Mouse (Mus musculus) retina, adult 2 months (tissue): ENCODE results near the gene Myo5a.

Experiments used
- DNase-seq: peaks from one replicate; pipeline ENCODE4 v3.0.0-alpha.2; 2012; ENCODE audit warnings: low read depth, low spot score

Gene Myo5a

DNA sequence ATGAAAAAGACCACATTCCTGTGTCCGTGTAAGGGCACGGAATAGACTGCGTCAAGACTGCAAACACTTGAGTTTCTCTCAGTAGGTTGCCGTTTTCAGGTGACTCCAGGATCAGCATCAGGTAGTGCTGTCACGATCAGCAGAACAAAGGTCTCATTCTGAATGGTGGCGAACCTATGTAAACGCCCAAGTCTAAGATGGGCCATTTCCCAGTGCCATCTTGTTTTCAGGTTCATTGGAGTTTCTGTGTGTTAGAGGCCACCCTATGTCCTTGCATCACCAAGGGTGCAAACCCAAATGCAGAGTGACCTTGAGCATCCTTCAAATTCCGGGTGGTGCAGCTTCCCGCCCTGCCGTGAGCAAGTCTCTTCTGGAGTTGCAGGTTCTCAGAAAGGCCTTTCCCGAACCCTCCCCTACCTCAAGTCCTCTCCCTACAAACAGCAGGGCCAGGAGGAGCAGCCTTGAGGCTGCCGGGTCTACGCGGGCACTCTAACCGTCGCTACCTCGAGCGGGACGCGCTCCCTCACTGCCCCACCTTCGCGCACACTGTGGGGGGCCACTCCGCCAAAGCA is at the start of gene Myo5a:
Gene Myo5a (plus strand): TSS at position 559 of the 572 bp plus-strand sequence.
- DNase-seq, result no peak

DNA sequence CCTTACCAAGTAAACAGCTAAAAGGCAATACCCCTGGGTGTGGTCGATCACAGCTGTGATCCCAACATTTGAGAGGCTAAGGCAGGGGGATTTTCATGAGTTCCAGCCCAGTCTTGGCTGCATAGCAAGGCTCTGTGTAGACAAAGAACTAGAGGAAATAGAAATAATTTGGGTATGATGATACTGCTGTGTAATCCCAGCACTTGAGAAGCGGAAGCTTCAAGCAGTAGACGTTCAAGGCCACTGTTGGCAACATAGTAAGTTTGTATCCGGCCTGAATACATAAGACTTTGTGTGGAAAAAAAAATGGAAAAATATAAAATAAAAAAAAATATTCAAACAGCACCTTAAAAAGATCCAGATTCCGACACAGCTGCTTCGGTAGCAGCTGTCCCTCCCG is 48.3 kb upstream of the Myo5a start:
- no peak for DNase-seq

- no peak for DNase-seq
Measured at GRCm38 (mm10) chr9:75023150-75023894, 47.5 kb upstream of the Myo5a start.

DNA sequence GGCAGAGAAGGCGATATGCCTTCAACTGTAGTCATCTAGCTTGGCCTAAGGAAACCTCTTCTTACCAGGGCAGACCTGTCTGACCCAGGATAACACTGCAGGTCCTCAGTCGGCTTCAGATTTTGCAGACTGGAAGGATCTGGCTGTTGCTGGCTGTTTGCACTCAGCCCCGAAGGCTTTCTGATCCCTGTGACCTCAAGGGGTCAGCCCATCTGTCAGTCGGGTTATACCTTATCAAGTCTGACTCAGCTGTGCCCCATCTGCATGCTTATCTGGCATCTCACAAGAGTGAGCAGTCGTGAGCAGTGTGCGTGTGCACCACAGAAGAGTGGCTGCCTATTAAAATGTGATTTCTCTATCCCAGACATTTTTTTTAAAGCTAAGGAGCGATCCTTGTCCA is 46.7 kb upstream of the Myo5a start:
- no peak for DNase-seq

DNA sequence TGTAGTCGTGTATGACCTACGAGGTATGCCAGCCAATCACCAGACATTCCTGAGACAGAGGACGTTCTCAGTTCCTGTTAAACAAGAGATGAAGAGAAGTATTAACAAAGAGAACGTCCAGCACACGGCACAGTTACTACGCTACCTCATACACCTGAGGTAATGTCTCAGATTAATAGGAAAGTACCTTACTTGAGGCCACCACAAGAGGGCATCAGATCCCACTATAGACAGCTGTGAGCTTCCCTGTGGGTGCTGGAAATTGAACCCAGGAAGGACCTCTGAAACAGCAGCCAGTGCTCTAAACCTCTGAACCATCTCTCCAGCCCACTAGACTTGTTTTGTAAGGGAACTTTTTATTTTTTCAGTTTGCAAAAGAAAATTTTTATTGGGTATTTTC is 45.1 kb upstream of the Myo5a start:
- no peak for DNase-seq

DNA sequence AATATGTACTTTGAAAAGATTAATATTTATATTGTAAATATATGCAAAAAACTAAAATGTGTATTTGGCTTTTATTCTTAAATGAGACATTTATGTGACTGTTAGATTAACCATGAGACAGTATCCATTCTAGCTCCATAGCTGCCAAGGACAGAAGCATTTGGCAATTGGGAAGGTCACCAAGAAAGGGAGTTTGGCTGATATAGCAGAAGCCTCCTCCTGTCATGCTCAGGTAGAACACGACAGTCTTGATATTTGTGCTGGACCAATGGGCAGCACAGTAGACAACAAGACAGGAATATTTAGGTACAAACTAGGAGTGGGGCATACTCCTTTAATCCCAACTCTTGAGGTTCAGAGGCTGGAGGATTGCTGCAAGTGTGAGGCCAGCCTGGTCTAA is 38.4 kb upstream of the Myo5a start:
- DNase-seq, result no peak

DNA sequence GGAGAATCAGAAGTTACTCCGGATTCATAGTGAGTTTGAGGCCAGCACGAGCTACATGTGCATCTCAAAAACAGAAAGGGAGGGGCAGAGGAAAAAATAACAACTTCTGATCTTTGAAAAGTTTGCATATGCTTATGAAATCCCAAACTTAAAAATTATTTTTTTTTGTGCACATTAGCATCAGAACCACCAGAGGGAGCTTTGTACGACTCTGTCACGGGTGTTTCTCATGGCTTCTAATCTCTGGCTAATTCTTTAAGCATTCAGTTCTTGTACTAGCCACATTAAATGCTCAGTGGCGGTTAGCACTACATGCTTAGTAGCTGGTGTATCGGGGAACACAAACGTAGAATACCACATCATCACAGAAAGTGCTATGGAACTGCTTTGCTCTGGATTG is 37.7 kb upstream of the Myo5a start:
- peak; percentile 40 for DNase-seq

- DNase-seq, result no peak
Measured at GRCm38 (mm10) chr9:75034691-75035090, 36.1 kb upstream of the Myo5a start.

DNA sequence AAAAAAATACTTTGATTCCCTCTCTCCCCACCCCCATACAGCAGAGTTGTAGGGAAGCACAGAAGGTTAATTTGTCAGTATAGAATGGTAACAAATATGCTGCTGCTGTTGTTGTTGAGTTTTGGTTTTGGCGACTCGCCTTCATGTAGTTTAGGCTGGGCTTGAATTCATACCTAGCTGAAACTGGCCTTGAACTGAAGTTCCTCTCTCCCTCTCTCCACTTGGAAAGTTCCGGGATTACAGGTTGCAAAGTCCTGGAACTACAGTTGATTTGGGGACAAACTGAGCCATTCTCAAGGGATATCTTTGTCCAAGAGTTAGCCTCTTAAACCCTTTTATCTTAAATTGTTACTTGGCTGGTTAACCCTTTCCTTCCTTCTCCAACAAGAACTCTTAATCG is 34.9 kb upstream of the Myo5a start:
- DNase-seq, result no peak

GRCm38 (mm10) chr9:75037451-75038356 is 33.1 kb upstream of the Myo5a start, which contains the start of gene Arpp19:
Arpp19 (plus strand) TSS chr9:75037614.
- peak; percentile 59 for DNase-seq

DNA sequence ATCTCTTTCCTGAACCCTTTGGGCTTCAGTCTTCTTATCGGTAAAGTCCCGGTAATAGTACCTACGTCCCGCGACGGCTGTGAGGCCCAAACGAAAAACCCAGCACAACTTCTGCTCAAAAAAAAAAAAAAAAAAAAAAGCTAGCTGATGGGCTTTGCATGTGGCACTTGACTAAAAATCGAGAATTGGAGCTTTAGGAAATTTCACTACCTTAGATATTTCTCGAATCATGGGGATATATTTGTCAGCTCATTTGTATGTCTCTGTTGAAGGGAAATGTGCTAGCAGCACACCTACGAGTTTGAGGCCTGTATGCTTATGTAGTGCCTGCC is 32.5 kb upstream of the Myo5a start:
- no peak for DNase-seq

DNA sequence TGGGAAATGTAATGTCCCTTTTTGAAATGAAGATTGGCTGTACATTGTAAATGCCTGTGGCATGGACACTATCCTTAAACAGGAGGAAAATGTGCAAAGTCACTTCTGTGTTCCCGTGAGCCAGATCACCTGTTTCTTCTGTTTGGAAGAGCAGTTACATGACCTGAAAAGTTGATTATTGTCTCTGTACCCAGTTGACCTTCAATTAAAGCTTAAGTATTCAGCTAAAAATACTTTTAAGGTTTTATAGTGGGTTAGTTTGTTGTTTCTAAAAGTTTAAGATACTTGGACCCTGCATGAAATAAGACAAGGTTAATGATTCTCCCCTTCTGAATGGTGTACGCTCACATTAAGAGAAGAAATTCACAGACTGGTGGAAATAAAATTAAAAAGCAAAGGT is 30.2 kb upstream of the Myo5a start:
- DNase-seq, result no peak

DNA sequence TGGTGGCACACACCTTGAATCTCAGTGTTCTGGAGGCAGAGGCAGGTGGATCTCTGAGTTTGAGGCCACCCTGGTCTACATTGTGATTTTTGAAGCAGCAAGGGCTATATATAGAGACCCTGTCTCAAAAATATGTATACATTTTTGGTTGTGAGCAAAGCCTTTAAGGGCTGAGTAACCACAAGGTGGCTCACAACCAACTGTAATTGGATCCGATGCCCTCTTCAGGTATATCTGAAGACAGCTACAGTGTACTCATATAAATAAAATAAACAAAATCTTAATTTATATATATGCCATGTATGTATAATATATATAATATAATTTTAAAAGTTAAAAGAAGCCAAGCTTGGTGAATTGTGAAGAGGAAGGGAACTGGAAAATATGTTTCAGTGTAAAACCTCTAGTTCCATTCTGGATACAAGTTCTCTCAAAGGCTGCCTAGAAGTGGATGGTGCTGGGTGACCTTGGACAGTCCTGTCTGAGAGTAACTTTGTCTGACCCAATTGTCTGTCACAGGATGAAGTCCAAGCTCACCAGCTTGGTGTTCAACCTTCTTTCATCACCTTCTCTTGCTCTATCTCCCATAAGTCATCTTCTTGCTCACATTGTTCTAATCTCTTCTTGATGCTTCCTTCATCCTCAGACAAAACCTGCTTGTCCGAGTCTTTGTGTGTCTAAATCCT is 28.8 kb upstream of the Myo5a start:
- no peak for DNase-seq

DNA sequence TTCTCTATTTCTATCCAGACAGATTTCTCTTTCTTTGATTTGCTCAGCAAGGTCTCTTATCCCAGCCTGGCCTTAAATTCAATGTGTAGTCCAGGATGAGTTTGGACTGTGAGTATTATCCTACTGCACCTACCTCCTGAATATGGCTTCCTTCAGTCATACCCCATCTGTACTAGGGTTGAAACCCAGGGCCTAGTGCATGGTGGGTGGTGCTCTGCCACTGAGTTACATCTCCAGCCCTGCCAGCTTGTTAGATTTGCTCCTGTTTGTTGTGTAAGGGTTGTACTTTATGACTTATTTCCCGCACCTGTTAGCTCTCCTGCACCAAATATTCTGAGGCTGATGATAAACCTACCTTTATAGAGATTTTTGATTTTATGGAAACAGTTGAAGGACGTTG is 27.6 kb upstream of the Myo5a start:
- no peak for DNase-seq

- DNase-seq, result no peak
Measured at GRCm38 (mm10) chr9:75047079-75047478, 23.7 kb upstream of the Myo5a start.

DNA sequence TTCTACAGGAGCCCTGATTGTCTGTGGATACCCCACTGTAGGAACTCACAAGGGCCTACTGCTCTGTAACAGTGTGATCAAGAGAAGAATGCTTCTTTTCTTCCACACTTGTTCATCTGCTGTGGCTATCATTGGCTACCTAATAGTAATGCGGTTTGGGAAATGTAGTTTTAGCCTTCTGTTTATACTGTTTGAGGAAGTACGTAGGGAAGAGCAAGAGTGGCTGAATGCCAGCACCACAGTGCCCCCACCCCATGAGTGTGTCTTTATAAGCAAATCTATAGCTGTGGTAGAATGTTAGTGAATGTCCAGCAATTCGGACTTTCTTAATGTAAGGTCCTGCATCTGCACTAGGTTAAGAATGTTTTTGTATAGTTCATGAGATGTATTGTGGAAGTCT is 21.7 kb upstream of the Myo5a start:
- DNase-seq, result no peak

DNA sequence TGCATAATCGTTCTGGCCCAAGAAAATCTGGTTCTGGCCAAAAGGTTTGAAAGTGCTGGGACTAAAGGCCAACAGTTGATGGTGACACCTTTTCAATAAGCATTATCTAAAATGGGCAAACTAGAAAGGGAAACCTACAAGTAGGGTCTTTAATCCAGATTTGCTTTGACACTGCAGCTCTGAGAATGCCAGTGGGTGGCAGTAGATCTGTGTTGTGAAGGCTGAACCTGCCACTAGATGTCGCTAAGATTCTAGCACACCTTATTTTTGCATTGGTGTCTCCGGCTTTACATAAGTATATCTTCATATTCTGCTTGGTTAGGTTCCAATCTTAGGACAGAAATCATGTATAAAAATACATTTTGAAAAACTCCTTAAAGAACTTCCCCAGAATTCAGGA is 20.8 kb upstream of the Myo5a start:
- peak; percentile 56 for DNase-seq

DNA sequence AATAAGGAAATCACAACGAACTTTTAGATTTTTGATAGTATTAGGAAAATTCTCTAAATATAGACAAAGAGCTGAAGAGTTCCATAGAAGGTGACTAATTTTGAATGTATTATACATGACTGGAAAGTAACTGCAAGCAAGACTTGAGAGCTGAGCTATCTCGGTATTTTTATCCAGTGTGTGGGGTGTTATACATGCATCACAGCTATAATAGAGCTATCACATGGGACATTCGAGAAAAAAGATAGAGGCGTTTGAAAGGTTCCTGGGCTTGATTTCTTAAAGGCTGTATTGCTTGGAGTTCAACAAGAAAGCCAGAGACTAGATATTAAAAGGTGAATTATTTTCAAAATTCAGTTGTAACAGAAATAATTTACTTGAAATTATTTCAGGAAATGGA is 19.0 kb upstream of the Myo5a start:
- DNase-seq, result no peak

DNA sequence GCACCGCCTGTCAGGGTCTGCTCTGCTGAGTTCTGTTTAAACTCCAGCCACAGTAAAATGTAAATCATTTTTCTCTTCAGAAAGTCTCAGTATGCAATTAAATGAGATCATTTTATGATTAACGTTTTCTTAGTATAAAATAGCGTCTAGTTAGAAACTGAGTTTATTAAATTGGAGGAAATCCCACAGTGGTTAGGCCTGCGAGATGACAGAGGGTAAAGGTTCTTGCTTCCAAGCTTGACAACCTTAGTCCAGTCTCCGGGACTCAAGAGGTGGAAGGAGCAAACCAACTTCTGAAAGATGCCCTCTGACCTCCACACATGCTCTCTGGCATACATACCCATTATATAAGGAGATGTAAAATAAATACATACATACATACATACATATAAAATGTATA is 15.8 kb upstream of the Myo5a start:
- DNase-seq, result no peak

GRCm38 (mm10) chr9:75064678-75065331 is 6.0 kb upstream of the Myo5a start:
- no peak for DNase-seq

DNA sequence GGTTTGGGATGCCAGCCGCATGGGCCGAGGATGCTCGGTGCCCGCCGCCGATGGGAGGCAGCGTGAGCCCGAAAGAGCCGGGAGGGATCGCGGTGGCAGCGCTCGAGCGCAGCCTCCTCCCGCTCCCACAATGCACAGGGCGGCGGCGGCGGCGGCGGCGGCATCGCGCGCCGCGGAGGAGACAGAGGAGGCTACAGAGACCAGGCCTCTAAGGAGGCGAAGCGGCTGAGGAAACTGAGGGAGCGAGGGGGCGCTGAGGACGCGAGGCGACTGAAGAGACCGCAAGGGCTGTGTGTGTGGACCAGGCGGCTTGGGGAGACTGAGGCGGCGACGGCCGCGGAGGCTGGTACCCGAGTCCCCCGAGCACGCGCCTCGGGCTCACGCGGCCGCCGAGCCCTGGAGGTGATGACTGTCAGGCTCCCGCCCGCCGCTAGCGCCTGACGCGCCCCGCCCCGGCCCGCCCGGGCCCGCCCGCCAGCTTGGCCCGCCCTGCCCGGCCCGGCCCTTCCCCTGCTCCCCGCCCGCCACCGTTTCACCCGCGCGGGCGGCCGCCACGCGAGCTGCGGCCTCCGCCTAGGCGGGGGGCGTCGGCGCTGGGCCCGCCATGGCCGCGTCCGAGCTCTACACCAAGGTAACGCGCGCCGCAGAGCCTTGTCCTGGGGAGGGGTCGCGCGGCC is 352 bp downstream of the Myo5a start:
- peak; percentile 63 for DNase-seq
